Mouse (Mus musculus) heart, embryonic 15.5 days (tissue): ENCODE measurements around the gene Smap2. TPM values are rescaled to one million over a fixed set of nuclear protein-coding genes. Genes with fewer than 3 reads are reported as not detected.

Experiments
- ATAC-seq: fragments of 200-750 bp; cut with Nextera tagmentation; replicated peaks from 2 replicates; pipeline ENCODE4 v1.8.0; 2017; ENCODE audit warnings: low read depth, moderate TSS enrichment; ENCODE audit not compliant: insufficient number of reproducible peaks, insufficient read depth, low FRiP score
- H3K27ac ChIP-seq: fragments of 300-500 bp; sonication (generic); 2 replicates; pipeline ENCODE4 v1.5.1; 2015; ENCODE audit warnings: mild to moderate bottlenecking, inconsistent platforms
- H3K27me3 ChIP-seq: fragments of 300-500 bp; sonication (generic); 2 replicates; pipeline ENCODE4 v1.6.1; 2015; ENCODE audit warnings: inconsistent platforms
- H3K36me3 ChIP-seq: fragments of 300-500 bp; sonication (generic); 2 replicates; pipeline ENCODE4 v1.6.1; 2015; ENCODE audit warnings: mild to moderate bottlenecking, inconsistent platforms
- H3K4me1 ChIP-seq: fragments of 300-500 bp; sonication (generic); replicated peaks from 2 replicates; pipeline ENCODE4 v1.6.1; 2015; ENCODE audit warnings: inconsistent platforms
- H3K4me2 ChIP-seq: fragments of 300-500 bp; sonication (generic); 2 replicates; pipeline ENCODE4 v1.6.1; 2015; ENCODE audit warnings: inconsistent platforms, mild to moderate bottlenecking, moderate library complexity
- H3K4me3 ChIP-seq: fragments of 300-500 bp; sonication (generic); 2 replicates; pipeline ENCODE4 v1.5.1; 2015; ENCODE audit warnings: mild to moderate bottlenecking, inconsistent platforms
- H3K9ac ChIP-seq: fragments of 300-500 bp; sonication (generic); 2 replicates; pipeline ENCODE4 v1.6.1; 2015; ENCODE audit warnings: mild to moderate bottlenecking, inconsistent platforms
- H3K9me3 ChIP-seq: fragments of 300-500 bp; sonication (generic); replicated peaks from 2 replicates; pipeline ENCODE4 v1.6.1; 2016; ENCODE audit warnings: inconsistent platforms
- WGBS: fragments of 180-500 bp; shearing (Covaris S2); methylation state at CpG from one replicate; pipeline ENCODE4 v1.1.7; 2015; ENCODE audit warnings: mixed read lengths; 5-methylcytosine and 5-hydroxymethylcytosine counted together
- microRNA-seq: library from miRNA; unstranded; fragments of <30 nt; microRNA quantifications from one replicate; pipeline ENCODE4, GENCODE M21; 2016
- polyA plus RNA-seq: library from polyadenylated mRNA; unstranded; fragments of >200 nt; fragmentation: Nextera tagmentation; extraction: Ambion mirVana; gene quantifications from 2 replicates; pipeline ENCODE4 v1.2.1, GENCODE M21; 2015

The Smap2 gene
- polyA plus RNA-seq, 1 experiment from 2014 or later, result 10.0 TPM

DNA sequence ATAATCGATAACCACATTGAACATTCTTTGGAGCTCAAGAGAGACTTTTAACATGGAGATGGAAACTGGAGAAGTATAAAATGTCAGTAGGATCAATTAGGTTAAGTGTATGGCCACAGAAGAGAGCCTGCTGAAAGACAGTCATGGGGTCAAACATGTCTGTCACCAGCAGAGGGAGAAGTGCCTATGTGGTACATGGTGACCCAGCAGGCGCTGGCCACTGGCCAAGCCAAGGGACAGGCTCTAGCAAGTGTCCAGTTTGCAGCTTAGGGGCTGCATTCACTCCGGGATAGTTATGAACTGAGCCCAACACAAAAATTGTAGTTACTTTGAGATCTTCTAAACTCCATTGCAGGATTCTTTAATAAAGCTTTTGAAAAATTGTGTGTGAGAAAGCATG lies 88.4 kb downstream of the Smap2 start:
- peaks cover 6% of the 10 kb centered on the region; the same call in 1 of the 2 replicates for H3K4me1 ChIP-seq
- no peak overlapping the region for H3K4me2 ChIP-seq
- H3K4me3 ChIP-seq, result no peak overlapping the region
- H3K9me3 ChIP-seq, result no peaks in the 10 kb centered on the region; the same call in 1 of the 2 replicates
- H3K36me3 ChIP-seq, result peaks cover 21% of the 10 kb centered on the region
- H3K27me3 ChIP-seq, result no peaks in the 10 kb centered on the region
- H3K9ac ChIP-seq, result no peak overlapping the region
- no peak overlapping the region for H3K27ac ChIP-seq
- ATAC-seq, result no peak
- 70% methylated on average over 3 of the region's 3 CpGs for whole genome bisulfite sequencing

DNA sequence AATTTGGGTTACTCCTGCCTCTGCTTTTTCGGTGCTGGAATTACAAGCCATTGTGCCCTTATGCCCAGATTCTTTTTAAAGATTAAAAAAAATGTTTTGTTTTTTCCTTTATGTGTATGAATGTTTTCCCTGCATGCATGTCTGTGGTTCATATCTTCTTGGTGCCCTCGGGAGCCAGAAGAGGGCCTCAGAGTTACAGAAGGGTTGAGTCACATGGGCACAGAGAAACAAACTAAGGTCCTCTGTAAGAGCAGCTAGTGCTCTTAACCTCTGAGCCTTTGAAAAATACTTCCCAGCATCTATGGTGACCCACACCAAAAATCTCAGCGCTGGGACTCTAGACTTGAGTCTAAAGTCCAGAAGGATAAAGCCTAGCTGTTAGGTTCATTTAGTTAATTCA lies 91.7 kb downstream of the Smap2 start:
- 17% methylated on average over 3 of the region's 3 CpGs for WGBS
- Histone ChIP-seq H3K27ac (peak overlapping the region; percentile 87), H3K9ac (peak overlapping the region; percentile 60), H3K36me3 (peaks cover 19% of the 10 kb centered on the region), H3K4me2 (peak overlapping the region; percentile 65), H3K4me1 (peaks cover 12% of the 10 kb centered on the region; the same call in 1 of the 2 replicates), H3K4me3 (peak overlapping the region; percentile 62), H3K9me3 (no peaks in the 10 kb centered on the region), H3K27me3 (no peaks in the 10 kb centered on the region)
- 0 out of 2 replicates have a peak, but pooled peaks have one; percentile 55 for ATAC-seq

DNA sequence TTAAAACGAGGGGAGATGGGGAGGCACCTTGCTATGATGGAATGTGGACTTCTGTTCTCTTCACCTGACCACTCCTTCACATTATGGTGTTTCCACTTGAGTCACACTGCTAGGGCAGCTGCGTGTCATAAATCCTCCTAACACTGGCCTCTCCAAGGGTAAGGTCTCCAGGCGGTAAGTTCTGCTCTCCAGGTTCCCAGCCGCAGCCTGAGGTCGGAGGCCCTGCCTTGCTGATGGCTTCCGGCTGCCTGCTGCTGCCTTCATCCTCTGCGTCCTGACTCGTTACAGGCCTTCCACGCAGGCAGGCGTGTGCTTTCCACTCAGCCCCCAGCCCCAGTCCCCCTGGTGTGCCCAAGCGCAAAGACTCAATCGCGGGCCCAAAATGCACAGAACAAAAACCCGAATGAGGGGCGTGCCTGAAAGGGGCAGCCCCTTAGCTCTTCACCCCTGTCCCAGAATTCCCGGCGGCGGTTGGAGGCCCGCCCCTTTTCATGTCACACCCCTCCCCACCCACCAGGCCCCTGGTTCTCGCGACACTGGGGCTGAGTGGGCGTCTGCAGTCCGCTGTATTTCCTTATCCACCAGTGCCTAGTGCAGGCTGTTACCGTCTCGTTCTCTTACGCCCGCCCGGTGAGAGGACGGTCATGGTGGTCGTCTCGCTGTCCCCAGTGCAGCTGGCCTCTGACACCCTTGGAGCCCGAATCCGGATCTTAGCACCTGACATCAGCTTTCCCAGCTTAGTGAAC lies 92.3 kb downstream of the Smap2 start, which contains the start of gene Exo5:
TSS of gene Exo5 (minus strand) at position 464 of the 746 bp plus-strand sequence.
- WGBS, result under 1% methylated on average over 33 of the region's 33 CpGs
- peak within 1 kb of the TSS; percentile 87 for H3K27ac ChIP-seq
- H3K9me3 ChIP-seq, result no peaks in the 10 kb centered on the region
- H3K4me2 ChIP-seq, result peak within 1 kb of the TSS; percentile 65
- H3K27me3 ChIP-seq, result no peaks in the 10 kb centered on the region
- peak within 1 kb of the TSS; percentile 62 for H3K4me3 ChIP-seq
- peak within 1 kb of the TSS; percentile 60 for H3K9ac ChIP-seq
- peaks cover 17% of the 10 kb centered on the region for H3K36me3 ChIP-seq
- peaks cover 12% of the 10 kb centered on the region; the same call in 1 of the 2 replicates for H3K4me1 ChIP-seq
- ATAC-seq, result peak; percentile 97

DNA sequence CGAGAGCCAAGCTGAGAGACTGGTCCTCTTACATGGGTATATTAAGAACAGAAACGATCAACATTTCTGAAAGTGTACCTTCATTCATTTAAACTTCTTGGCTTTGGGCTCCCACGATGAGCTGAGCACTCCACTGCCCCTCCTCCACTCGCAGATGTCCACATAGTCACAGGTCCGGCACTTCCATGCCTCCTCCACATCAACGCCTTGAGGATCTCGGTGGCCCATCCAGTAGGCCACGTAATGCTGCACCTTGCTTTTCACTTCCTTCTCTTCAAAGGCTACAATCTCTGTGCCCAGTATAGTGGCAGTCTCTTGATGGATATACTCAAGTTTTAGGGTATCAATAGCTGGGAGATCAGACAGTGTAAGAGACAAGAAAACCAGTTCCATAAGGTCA lies 95.6 kb downstream of the Smap2 start:
- Histone ChIP-seq H3K4me1 (peaks cover 12% of the 10 kb centered on the region; the same call in 1 of the 2 replicates), H3K27ac (no peak overlapping the region), H3K4me2 (no peak overlapping the region), H3K9ac (no peak overlapping the region), H3K27me3 (no peaks in the 10 kb centered on the region), H3K36me3 (peaks cover 17% of the 10 kb centered on the region), H3K9me3 (no peaks in the 10 kb centered on the region), H3K4me3 (no peak overlapping the region)
- no peak for ATAC-seq
- 96% methylated on average over 8 of the region's 8 CpGs for WGBS

Small RNAs within 50 kb of the gene (microRNA-seq; reads per million reads assigned to microRNA genes)
- not detected for gene Mir7015

Other genes starting within 250 kb of the Smap2 start
- 87.5 and 97.3 TPM in 2 replicates for gene Nfyc, start 185.7 kb downstream of the Smap2 start, polyA plus RNA-seq
- gene Rims3, start 162.4 kb downstream of the Smap2 start, polyA plus RNA-seq, result 0.25 and 0.62 TPM in 2 replicates
- gene Exo5, start 92.2 kb downstream of the Smap2 start, polyA plus RNA-seq, result 9.4 and 13.8 TPM in 2 replicates
- 10.7 and 11.2 TPM in 2 replicates for gene Zfp69, start 65.5 kb downstream of the Smap2 start, polyA plus RNA-seq
- 9.7 and 20.3 TPM in 2 replicates for gene Col9a2, start 22.1 kb upstream of the Smap2 start, polyA plus RNA-seq
- gene Zmpste24, start 81.0 kb upstream of the Smap2 start, polyA plus RNA-seq, result 22.2 and 25.5 TPM in 2 replicates
- gene Tmco2, start 92.0 kb upstream of the Smap2 start, polyA plus RNA-seq, result not detected in 2 replicates
- gene Rlf, start 197.8 kb upstream of the Smap2 start, polyA plus RNA-seq, result 16.3 and 19.2 TPM in 2 replicates